Mouse (Mus musculus) layer of hippocampus, adult 11-12 months (tissue): Measurements from ENCODE around the gene Cfap61.

Source experiments
- DNase-seq: peaks from one replicate; pipeline ENCODE4 v3.0.0; 2022; ENCODE audit warnings: low spot score

The Cfap61 gene

DNA sequence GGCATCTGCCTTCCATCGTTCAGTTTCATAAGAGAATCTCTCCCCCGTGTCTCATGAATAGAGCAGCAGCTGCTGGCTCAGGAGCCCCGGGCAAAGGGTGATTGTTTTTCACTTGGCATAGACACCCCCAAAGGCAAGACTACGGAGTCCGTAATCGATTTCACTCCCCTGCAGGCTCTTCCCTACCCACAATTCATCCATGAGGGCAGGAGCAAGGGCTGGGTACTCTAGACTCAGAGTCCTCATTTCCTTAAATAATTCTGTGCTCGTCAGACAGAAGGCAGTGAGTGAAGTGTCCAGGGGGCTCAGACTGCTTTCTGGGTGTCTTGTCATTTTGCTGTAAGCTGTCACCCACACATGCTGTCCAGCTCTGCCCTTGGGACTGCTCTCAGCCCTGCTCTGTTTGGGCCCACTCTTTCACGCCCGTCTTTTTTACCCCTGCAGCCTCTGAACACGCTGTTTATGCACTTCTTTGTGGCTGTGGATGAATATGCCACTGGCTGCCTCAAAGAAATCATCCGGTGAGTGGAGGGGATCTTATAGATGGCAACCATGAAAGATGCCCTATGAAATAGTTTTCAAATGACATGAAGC, 15.0 kb downstream of the Cfap61 start:
- no peak for DNase-seq

DNA sequence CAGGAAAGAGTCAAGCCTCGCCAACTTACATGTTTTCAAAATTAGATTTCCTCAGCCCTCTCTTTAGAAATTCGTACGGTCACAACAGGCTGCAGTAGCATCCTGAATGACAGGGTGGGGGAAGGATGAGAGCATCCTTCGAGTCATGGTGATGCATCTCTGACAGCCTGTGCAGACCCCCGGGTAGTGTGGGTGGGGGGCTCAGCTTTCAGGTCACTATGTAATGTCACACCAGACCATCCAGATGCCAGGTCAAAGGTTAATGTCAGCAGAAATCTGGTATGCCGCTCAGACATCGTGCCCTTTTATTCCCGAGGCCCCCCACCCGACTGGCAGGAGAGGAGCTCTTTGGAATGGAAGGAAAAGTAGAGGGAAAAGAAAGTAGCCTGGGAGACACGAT, 15.7 kb downstream of the Cfap61 start:
- DNase-seq: no peak

DNA sequence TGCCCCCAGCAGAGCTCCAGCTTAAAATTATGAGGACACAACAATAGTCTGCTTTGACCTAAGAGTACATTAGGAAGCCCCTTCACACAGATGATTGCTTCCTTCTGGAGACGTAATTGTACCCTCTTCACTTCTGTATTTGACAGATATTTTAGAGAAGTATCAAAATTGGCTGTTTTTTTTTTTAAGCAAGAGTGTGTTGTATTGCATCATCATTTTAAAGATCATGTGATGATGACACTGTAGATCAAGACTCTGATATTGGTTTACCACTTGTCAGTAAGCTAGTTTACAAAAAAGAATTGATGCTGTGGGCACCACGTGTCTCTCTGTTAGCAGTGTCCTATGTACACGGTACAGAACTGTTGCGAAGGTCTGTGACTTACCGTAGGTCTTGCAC, 18.1 kb downstream of the Cfap61 start:
- no peak for DNase-seq

DNA sequence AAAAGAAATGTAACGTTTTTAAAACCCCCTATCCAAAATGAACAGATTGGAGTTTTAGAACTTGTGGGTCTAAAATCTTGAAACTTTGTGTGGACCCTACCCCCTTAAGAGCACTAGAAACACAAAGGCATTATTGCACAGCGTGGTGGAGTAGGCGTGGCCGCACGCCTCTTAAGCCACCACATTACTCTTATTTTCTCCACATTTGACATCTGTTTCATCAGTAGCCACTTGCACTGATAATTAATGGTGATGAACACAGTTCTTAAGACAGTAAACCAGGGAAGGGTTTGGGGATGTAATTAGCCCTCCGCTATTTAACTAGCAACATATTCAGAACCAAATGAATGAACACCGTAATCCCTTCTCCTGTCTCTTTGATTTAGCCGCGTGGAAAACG, 21.3 kb downstream of the Cfap61 start:
- DNase-seq: no peak

DNA sequence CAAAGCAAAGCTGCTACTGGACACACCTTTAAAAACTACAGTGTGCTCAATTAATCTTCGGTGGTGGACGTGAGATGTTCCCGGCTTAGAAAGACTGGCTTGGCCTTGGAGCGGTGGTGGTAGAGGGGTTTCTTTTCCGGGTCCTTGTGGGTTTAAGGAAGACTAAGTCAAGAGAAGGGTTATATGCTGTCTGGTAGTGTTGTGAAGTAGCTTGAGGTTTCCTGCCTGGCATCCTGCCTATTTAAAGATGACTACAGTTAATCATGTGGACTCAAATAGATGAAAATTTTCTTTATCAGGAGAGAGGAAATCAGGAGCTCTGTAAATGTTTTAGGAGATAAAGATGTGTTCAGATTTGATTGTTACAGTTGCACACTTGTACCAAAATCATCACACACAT, 21.7 kb downstream of the Cfap61 start:
- DNase-seq: no peak

DNA sequence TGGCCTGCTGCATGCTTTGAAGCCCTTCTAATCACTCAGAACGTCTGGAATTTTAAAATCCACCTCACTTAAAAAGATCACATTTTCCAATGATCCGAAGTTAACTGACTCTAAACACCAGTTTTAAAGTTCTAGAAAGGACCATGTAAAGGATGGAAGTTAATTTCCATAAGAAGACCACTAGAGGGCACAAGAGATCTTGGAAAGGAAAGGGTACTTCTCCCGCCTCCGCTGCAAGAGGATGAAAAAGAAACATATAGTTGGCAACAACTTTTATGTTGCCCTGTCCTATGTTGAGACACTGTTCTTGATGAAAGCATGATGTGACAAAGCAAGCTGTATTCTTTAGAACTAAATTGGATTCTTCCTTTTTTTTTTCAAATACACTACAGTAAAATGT, 22.9 kb downstream of the Cfap61 start:
- peak; percentile 17 for DNase-seq

DNA sequence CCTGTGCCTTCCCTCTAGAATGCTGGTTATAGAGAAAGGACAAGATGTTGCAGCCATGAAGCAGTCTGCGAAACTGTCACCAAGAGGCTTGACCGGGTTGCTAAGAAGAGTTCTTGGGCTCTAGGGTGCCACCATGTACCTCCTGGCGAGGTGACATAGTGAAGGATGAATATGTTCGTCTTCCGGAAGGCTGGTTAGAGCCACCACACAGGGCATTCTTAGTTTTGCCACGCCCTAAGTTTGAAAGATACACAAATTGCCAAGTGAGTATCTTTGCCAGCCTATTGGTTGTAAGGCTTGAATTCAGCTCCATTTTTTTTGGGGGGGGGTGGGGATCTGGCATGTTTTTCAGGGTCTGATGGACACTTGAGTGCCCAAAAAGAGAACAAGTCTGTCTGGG, 23.5 kb downstream of the Cfap61 start:
- DNase-seq: no peak

DNA sequence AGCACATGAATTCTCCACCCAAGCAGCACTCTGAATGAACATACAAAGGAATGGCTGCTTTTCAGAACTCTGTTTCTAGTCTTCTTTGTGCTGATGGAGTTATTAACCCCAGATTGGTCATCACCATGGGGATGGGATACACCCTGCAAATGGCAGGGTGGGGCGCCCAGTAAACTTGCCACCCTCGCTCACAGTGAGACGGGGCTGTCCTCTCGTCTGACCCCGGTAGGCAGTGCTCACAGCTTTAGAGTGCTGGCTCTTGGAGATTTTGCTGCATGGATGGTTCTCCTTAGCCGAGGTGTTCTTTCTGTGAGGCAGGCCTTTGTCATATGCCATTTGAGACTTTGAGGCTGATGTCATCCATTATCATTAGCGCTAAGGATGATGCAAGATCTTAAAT, 24.0 kb downstream of the Cfap61 start:
- no peak for DNase-seq

DNA sequence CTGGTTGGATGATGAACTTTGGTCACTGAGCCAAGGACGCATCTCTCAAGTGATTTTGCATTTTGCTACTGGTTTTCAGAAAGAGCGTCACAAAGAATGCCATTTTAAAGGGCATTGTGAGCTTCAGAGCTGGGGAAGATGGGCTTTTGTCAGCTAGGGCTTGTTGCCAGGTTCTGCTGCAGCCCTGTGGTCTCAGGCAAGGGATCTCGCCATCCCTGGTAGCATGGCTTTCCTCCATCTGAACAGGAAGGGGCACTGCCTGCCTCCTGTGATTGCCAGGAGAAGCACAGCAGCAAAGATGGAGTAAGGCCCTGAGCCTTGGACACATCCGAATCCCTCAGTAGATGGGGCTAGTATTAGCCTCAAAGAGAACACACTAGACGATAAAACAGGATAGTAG, 27.3 kb downstream of the Cfap61 start:
- DNase-seq: no peak

DNA sequence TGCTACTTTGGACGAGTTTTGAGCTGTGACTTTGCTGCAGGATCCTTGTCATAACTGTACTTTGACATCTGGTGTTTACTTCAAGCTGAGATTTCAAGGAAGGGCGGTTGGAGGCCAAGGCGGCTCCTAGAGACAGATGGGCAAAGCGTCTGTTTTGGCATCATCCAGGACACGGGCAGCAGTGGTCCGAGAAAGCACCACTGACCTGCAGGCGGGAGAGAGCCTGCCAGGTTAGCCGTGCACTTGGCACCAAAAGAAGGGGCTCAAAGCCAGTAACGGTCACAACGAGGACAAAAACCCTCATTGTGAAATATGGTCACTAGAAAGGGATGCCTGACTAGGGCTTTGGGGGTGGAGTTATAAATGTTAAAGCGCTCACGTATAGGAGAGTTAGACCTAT, 36.2 kb downstream of the Cfap61 start:
- DNase-seq: no peak

DNA sequence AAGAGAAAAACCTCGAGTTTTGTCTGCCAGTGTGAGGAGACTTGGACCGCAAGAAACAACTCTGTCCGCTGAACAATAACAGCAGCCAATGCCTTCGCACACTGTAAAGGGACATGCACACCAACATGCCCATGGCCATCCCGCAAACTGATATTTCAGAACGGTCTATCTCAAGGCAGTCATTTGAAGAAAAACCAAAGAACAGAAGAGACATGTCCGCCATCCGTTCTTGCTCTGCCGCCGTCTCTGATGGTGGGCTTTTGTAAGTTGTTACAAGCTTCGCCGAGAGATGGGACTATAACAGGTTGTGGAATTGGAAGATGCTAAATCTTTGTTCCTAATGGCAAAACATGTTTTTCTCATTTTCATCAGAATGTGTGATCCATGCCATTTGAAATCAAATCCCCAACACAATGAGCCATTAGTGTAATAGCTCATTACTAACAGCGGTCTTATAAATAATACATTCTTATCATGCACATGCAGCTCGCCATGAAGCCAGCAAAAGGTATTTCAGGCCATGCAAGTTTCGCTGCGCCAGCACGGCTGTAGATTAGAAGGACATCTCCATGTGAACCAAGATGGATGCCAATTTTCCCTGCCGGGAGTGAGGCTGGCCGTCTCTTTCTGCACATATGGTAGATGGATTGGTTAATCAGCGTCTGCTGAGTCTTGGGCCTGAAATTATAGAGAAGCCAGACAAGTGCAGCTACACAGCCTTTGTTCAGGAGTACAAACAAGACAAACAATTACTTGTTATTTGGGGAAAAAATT, 36.8 kb downstream of the Cfap61 start:
- peak; percentile 39 for DNase-seq

DNA sequence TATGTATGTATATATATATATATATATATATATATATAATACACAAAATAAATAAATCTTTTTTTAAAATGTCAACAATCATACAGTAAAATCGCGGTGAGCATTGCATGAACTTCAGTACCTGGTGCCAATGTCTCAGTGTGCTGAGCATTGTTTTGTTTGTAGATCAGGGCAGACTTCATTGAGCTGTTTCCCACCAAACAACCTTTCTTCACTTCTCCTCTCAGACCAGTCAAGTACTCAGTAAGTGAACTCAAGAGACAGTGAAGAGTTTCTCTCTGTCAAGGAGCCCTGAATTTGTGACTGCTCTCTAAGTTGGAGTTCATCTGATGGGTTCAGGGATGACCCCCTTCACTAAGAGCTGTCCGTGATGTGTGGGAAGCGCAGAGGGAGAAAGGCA, 38.0 kb downstream of the Cfap61 start:
- DNase-seq: no peak

DNA sequence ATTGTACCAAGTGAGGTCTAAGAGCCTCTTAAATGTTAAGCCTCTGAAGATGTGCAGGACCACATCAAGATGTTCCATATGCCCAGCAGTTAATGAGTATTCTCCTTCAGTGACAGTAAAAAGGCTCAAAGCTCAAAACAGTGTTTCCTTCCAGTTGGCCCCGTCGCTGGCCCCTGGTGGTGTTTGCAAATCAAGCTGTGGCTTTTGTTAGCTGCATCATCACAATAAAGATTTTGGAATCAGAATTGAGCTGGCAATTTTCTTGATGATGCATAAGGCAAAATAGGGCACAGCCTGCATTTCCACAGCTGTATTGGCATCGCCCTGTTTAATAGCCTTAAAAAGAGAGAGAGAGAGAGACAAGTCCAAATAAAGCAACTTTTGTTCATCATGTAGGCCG, 45.0 kb downstream of the Cfap61 start:
- DNase-seq: no peak

DNA sequence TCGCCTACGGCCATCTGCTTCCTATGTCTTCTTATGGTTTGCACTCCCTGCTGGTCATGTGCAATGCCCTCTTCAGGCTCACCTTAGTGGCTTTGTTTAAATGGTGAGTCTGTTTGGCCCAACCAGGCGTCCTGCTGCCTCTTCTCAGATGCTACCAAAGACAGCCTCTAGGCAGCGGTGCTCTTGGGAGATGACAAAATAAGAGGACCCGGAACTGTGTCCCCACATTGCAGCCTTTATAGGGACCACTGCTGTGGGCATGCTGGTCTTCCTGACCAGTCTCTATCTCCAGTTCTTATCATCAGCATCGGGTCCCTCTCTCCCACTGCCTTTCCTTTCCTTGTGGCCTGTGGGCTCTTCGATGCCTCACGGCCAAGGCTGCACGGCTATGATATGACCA, 46.3 kb downstream of the Cfap61 start:
- DNase-seq: no peak

DNA sequence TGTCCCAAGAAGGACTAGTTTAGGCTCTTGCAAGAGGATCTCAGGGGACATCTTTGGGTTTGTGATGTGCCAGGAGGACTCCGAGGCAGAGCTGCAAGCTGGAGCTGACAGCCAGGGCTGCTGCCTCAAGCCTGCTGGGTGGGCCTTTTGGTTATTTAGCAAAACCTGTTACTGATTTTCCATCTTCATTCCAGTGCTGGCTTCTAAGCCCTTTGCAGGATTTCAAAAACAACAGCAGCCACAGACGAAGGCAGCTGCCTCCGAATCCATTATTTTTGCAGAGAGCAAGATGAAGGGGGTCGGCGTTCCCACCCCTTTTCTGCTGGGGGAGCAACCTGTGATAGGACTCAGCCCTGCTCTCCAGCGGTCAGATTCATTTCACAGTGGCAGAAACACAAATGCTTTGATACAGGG, 47.1 kb downstream of the Cfap61 start:
- no peak for DNase-seq

DNA sequence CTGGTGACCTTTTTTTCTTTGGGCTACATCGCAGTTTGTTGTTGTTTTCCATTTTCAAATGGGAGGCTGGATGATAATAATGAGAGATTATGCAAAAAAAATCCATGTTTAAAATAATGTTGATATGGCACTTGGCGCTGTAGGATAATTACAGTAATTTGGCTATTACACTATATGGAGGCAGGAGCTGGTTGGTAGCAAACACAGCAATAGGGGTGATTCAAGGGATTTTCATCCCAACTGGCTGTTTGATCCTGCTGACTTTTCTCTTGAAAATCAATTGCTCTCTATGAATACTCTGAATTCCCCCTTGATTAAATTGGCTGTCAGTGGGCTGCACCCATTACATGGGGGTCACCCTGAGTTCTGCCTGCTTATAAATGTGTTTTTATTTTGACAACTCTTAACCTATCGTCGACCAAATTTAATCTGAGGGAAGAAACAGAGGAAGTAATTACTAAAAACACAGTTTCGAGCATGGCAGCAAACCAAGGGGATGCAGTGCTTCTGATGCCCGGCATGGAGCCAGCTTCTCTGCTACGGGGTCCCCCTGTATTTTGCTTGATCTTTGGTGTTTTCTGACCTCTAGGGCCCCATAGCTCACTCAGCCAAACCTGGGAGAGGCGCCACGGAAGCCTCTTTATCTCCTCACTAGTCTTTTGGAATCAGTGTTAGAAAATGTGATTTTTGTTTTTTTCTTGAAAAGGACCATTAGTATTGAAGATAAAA, 47.9 kb downstream of the Cfap61 start:
- DNase-seq: no peak

DNA sequence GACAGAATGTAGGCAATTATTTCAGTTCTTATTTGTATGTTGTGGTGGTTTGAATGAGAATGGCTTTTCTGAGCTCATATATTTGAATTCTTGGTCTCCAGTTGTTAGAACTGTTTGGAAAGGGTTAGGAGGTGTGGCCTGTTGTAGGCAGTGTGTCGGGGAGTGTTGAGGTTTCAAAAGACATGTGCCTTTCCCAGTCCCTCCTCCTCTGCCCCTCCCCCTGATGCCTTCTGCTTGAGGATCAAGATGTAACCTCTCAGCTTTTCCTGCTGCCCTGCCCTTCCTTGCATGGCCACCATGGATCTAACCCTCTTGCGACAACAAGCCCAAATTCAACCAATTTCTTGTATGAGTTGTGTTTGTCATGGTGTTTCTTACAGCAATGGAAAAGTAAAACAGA, 53.2 kb downstream of the Cfap61 start:
- no peak for DNase-seq

DNA sequence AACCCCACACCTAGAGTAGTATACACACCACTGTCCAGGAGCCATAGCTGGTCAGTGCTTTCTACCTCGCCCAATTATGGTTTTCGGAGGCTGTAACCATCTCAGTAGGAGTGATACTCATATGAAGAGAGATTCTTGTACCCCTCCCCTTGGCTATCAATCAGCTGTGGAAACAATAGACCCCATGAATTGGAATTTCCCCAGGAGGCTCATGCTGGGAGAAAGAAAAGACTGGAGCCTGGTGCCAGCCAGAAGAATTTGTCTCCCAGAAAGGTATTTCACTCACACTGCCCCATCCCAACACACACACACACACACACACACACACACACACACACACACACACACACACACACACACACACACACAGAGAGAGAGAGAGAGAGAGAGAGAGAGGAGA, 55.9 kb downstream of the Cfap61 start:
- no peak for DNase-seq

DNA sequence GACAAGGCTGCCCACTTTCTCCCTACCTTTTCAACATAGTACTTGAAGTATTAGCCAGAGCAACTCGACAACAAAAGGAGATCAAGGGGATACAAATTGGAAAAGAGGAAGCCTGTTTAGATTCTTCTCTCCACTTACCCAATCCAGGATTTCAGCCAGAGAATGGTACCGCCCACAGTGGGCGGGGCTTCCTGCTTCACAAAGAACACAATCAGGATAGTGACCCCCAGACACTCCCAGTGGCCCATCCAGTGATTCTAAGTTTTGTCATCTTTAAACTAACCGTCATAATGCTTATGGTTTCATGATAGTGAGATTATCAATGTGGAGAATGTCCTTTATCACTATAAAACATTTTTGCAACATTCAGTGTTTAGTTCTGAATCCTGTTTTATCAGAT, 61.9 kb downstream of the Cfap61 start:
- no peak for DNase-seq

DNA sequence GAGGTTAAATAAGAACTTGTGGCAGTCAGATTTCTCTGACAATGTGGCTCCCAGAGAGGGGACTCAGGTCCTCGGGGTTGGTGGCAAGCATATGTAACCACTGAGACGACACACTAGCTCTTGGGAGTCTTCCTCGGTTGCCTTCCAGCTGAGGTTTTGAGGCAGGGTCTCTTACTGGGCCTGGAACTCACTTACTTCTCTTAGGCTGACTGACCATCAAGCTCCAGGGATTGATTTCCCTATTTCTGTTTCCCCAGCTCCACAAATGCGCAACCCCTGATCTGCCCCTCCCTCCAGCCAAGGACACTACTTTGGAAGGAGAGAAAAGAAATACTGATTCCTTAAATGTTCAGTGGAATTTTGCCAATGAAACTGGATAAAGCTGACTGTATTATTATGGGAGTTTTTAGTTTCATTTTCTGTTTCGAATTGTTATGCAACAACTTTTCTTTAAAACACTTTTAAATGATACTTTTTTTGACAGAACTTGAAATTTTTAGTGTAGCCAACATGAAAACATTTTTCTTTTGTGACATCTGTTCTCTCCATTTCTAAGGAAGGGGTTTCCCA, 63.5 kb downstream of the Cfap61 start:
- DNase-seq: no peak

DNA sequence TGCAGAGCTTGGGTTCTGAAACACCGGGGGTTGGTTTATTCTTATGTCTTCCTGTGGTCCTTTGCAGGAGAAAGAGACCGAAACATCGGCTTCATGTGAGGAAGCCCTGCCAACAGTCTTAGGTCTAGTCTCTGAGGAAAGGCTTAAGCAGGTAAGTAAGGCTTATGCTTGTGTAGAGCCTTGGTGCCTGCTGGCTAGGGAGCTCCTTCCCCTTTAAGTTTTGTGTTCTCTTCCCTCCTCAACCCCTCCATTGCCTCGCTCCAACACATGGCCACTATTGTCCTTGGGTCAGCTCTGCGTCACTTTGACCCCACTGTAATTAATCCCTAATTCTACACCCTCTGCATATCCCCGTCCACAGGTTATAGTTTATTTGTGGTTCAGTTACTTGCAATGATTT, 74.2 kb downstream of the Cfap61 start:
- DNase-seq: no peak

DNA sequence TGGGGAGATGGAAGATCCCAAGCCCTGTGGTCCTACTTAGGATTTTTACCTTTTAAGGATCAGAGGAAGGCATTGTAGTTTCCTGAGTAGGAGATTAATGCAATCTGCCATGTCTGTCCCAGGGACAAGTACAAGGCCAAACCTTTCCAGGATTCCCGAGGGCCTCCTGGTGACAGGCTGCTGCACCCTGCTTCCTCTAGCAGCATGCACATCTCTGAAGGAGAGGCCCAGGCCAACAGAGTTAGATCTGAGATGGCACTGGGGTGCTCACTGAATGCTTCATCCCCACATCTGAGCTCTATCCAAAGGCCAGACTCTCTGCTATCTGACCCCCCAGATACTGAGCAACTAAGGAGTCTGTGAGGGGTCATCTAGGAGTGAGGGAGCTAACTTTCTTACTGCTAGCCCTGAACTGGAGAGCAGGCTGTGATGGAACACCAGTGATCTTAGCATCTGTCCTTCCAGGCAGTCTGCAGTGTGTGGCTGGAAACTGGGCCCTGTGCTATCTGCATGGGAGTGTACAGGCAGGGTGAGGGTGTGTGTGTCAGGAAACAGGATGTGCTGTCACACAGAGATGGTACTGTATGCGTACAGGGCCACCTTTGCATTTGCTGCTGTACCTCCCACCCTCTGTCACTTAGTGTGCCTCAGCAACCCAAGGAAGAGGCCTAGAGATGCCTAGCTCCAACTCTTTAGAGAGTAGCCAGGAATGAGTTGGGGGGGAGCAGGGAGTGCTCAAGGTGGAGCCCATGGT, 75.2 kb downstream of the Cfap61 start:
- no peak for DNase-seq
